Mouse (Mus musculus): ENCODE measurements around the gene Nadsyn1. TPM values are rescaled to one million over a fixed set of nuclear protein-coding genes. Genes with fewer than 3 reads are reported as not detected.

Gene Nadsyn1
- total RNA-seq, 4 experiments from 2014 or later, result 5.4 to 7.8 (median 5.7) TPM

DNA sequence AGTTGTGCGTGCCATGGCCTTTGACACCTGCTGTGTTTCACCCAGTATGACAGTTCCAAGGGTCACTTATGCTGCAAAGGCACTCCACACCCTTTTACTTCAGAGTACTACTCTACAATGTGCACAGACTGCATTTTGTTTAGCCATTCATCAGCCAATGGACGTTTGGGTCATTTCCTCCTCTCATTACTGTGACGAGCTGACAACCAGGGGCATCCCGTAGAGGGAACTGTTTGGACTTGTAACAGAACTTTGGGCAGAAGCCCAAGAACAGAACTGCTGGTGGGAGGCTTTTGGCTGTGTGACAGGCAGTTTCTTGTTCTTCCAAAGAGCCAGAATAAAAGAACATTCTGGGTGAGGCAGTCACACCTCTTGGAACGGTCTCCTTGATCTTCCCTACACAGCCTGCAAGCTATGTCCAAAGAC lies 17.4 kb downstream of the Nadsyn1 start:
- DNase-seq (ENCODE audit: low spot score in 2 of 2), result no peak

DNA sequence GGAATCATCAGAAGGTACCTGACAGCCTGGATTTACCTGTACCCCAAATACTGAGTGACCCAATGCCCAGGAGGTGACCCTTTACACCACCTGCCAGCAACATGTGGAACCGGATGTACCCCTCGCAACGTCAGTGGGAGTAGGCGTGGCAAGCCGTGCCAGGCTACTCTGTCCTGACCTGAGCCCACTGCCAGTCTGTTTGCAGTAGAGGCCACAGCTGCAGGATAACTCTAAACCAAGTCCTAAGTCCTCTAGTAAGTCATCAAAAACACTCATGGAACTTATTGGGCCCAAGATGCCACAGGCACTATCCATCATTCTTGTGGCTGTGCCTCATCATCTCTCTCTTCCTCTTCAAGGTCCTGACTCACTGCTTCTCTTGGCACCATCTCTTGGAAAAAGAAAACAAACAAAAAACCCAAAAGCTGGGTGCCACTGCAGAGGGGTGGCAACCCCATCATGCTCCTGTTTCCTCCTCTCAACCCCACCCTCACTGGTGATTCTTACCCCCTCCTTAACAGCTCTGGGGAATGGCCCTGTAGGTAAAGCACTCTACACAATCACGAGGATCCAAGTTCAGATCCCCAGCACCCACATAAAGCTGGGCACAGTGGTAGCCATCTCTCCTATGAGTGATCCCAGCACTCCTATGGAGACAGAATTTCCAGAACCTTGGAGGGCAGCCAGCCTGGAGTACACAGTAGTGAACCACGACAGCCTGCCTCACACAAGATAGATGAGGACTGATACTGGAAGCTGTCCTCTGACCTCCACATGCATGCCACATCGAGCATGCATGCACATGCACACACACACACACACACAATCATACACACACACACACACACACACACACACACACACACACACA lies 21.2 kb downstream of the Nadsyn1 start:
- DNase-seq (ENCODE audit: low spot score in 2 of 2), result no peak

DNA sequence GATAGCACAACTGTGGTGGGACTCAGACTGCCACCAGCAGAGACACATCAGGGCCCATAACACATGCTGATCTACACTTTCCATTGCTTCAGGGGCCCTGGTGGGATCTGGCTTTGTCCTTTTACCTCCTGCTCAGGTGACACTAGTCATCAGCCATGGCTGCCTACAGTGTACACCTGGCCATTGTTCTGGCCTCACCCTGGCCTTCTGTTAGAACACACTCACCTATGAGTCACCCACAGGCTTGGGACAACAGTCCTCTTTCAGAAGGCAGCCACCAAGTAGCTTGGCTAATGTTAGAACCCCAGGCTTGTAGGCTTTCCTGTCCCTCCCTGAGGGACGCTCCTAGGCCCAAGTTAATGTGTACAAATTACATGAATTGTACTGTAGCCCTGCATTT lies 21.9 kb downstream of the Nadsyn1 start:
- DNase-seq (ENCODE audit: low spot score in 2 of 2), result no peak

DNA sequence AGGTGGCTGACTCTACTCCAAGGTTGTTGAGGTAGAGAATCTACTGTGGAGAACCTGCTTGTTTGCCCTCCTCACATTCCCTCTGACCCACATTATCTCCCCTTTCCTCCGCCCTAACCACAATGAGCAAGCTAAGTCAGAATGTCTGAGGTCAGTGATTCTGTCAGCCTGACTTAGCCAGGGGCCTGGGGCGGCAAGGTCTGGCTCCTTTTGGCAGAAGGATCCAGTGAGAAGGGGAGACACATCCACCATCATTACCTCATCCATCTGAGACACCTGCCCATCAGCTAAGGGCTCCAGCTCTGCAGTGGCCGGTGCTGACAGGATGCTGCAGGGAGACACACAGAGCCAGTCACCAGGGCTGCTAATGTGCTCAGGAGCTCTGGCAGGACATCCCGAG lies 23.9 kb downstream of the Nadsyn1 start:
- DNase-seq (ENCODE audit: low spot score in 2 of 2), result no peak

DNA sequence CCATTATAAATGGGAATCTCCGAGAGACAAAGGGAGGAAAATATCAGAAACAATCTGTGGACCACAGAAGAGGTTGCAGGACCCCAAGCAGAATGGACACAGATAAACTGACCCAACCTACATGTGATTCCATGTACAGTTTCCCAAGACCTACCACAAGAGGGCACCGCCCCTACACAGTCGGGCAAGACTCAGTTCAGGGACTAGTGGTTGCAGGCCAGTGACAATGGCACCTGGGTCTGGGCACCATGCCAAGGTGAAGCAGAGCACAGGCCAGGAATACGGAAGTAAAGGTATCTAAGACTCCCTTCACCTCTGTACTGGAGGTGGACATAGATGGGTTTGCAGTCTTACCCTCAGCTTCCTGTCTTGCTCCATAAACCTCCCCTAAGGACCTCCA lies 29.5 kb downstream of the Nadsyn1 start:
- no peak for DNase-seq (ENCODE audit: low spot score in 2 of 2)

DNA sequence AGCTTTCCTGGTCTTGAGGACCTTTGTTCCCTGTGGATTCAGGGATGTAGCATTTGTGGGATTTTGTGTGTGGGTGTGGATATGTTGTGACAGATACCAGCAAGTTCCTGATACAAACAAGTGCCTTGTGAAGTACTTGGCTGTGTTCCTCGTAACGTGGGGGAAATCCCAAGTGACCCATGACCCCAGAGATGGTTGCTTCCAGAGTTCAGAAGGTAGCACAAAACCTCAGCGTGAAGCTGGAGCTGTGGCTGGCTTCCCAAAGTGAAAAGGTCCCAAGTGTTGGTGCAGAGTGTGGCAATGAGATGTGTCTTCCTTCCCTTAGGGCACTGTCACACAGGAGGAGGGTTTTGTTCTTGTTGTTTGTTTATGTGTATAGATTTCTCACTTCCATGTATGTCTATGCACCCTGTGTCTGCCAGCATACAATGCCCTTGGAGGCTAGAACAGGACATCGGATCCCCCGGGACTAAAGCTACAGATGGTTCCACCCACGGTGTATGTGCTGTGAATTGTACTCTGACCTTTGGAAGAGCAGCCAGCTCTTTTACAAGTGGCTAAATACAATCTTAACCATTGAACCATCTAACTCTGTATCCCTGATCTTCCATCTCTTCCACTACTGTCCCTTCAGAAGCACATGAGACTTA lies 30.2 kb downstream of the Nadsyn1 start:
- DNase-seq (ENCODE audit: low spot score in 2 of 2), result no peak

DNA sequence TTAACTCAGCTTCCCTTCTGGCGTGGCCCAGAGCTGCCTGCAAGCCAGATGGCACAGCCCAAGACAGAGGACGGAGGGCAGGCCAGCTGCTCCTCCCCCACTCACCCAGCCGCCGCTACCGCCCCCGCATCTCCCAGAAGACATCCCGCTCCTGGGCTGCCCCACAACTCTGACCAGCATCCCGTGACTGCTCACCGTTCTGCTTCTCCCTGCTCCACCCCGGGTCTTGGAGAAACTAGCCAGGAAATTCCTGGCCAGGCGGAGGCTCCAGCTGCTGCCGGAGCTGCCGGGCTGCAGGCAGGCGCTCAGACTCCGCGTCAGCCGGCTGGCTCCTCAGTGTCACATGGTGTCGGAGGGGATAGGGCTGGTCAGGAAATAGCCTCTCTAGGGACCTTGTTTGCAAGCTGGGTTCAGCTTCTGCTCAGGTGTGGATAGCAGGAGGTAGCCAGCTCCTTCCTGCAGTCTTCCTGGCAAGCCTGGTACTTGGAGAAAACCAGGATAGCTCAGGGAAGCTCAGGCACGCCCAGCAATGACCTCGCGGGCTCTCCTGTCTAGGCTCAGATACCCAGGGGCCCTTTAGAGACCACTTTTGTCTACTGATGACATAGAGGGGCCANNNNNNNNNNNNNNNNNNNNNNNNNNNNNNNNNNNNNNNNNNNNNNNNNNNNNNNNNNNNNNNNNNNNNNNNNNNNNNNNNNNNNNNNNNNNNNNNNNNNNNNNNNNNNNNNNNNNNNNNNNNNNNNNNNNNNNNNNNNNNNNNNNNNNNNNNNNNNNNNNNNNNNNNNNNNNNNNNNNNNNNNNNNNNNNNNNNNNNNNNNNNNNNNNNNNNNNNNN lies 38.4 kb downstream of the Nadsyn1 start, which contains the start of gene Mrgpre:
Mrgpre (minus strand) TSS at position 505 of the 834 bp plus-strand sequence.
- DNase-seq (ENCODE audit: low spot score in 2 of 2), result peak; percentile 40 to 77

DNA sequence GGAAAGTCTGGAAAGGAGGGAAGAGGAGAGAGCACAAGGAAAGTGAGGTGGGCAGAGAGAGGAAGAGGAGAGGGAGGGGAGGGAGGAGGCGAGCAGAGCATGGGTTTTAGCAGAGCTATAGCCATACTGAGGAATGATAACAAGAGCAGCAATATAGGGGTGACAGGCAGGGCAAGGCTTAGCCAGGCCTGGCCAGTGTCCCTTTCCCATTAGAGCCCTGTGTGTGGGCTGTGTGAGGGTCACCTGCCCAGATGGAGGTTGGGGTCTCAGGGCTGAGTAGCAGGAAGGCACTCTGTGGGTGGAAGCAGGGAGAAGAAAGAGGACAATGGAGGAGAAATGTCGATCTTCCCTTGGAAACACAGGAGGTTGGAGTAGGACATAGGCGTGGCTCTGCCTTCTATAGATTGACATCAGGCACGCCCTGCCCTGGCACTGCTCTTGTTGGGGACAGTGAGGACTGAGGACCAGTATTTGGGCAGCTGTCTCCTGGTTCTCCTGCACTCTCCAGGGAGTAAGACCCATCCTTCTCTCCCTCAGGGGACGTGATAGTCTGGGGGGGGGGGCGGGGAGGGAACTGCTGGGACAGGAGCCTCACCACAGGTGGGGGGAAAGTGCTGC lies 39.2 kb downstream of the Nadsyn1 start:
- DNase-seq (ENCODE audit: low spot score in 2 of 2), result peak in 1 of 2 experiments; percentile 21

DNA sequence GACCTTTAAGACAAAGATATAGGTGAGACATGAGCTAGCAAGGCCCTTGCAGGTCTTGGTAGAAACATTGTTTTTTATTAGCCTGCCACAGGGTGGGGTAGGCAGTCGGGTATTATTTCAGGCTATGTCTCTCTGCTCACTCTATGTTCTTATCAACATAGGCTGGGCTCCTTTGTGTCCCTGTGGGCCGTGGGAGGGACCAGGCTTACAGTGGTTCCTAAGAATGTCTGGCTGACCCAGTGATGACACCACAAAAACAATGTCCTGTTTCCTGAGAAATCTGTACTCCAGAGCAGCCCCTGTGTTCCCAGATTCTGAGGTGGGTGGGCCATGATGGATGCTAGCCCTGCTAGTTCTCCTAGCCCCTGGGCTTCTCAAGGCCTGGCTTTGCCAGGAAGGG lies 45.3 kb downstream of the Nadsyn1 start:
- DNase-seq (ENCODE audit: low spot score in 2 of 2), result no peak

DNA sequence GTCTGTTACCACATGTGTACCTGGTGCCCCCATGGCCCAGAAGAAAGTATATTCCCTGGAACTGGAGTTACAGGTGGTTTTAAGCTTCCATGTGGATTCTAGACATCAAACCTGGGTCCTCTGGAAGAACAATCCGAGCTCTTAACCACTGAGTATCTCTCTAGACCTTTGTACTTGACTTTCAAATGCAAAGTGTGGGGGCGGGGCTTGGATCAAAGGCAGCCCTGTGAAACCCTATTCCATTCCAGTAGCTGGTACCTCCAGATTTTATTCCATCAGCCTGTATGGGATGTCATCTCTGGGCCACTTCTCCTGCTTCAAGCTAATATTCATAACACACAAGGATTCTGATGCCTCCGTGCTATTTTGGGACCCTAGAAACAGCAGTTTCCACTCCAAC lies 46.5 kb downstream of the Nadsyn1 start:
- no peak for DNase-seq (ENCODE audit: low spot score in 2 of 2)

DNA sequence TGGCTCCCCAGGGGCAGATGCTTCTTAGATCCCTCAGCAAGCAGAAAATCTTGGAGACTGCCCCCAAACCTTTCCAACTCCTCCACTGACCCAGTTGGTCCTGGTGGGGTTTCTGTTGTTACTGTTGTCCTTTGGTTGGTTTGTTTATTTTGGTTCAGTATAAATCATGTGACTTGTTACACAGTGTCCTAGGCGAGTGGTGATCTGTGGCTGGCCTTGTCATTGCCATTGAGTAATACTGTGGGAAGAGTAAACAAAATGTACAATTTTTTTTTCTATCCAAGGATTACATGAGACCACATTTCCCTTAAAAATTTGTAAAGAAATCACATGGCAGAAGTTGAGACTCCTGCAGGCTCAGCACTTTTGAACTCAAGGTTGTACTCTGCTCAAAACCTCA lies 53.2 kb downstream of the Nadsyn1 start:
- no peak for DNase-seq (ENCODE audit: low spot score in 2 of 2)

DNA sequence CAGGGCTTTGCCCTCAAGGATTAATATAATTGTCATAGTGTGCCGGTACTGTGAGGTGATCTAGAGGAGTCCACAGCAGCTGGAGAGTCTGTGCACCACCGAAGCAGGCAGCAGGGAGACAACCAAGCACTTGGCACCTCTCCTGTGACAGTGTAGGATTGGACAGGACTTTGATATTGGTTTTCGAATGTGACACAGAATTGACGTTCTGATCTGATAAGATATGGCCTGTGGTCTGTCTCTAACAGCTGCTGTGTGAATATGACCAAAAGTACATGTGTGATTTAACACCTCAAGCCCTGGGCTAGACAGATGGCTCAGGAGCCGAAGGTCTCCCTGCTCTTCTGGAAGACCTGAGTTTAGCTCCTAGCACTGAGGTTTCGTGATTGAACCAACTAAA lies 54.4 kb downstream of the Nadsyn1 start:
- DNase-seq (ENCODE audit: low spot score in 2 of 2), result no peak

DNA sequence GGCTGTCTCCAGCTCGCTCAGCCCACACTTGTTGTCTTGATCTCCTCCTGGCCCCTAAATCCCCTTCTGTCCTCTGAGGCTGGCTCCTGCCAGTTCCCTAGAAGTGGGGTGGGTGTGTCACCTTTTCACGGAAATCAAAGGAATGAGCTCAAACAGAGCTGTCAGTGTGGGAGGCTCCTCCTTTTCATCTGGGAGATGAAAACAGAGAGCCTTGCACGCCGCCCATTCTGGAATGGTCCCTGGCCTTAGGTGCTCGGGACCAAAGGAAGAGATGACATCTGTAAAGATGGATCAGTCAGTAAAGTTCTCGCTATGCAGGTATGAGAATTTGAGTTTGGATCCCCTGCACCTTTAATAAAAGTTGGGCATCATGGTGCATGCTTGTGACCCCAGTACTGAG lies 55.8 kb downstream of the Nadsyn1 start, which contains the start of gene Mrgprg:
Mrgprg (minus strand) TSS at position 101 of the 400 bp plus-strand sequence.
- DNase-seq (ENCODE audit: low spot score in 2 of 2), result no peak

DNA sequence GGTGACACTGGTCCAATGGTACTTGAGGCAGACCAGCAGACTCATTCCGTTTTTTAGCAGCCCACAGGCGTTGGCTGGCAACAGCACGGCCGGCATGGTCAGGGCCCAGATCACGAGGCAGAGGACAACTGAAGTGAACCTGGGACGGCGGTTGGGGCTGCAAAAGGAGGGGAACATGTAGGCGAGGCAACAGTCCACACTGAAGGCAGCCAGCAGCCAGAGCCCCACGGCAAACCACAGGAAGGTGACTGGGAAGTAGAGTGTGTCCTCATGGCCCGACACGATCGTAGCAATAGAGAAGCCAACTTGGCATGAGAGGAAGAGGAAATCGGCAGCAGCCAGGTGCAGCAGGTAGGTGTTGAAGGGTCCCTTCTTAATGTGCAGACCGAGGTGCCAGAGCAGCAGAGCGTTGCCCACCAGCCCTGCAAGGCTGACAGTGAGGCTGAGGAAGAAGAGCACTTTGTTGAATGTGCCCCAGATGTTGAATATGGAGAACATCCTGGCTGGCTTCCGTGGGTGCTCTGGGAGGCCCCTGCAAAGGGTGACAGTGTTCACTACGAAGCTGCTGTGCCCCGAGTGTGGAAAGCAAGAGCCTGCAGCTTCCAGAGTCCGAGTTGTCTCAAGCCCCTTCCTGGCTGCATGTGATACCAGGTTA lies 57.6 kb downstream of the Nadsyn1 start:
- DNase-seq (ENCODE audit: low spot score in 2 of 2), result no peak

DNA sequence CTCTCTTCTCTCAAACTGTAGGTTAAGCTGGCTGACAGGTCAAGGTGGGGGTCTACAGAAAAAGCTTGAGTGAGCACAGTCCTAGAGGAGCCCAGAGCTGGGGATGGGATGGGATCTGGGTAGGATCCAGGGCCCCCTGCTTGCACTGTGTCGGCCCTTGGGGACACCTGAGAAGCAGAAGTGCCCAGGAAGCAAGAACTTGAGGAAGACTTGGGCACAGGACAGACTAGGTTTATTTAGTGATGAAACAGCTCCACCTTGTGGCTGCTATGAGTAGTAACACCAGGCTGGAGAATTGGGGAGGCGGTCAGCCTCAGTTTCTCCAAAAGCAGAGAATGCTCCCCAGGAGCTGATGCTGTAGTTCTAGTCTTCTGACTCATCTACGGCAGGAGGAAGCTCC lies 58.9 kb downstream of the Nadsyn1 start:
- no peak for DNase-seq (ENCODE audit: low spot score in 2 of 2)

DNA sequence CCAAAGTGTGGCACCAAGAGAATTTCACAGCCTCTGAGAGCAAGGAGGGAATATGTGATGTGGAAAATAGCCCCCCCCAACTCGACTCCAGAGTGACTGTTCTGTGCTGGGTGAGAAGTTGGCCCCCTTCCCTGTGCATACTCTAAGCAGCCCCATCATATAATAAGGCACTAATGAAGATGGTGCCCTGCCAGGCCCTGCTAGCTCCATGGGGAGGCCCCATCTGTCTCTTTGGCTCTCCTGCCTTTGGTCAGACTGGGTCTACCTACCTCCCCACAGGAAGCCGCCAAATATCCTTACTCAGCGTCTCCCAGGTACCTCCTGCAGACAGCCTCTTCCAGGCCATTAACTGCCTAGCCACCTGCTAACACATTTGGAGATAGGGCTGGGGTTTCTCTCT lies 63.7 kb downstream of the Nadsyn1 start:
- no peak for DNase-seq (ENCODE audit: low spot score in 2 of 2)

DNA sequence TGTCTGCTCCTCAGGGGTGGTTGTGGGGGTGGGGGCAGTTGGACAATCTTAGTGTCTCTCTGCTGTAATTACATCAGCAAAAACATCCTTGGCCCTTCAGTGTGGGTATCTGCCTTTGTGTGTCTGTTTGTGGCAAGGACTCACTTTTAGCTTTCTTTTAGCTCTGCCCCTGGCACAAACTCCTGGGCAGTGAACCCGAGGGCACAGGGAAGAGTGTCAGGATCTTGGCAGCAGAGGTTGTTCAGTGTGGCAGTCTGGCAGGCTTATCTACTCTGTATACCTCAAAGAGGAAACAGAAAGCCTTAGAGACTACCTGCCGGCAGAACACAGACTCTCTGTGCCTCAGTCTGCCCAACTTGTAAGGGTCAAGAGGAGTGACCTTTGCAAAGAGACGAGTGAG lies 65.0 kb downstream of the Nadsyn1 start:
- no peak for DNase-seq (ENCODE audit: low spot score in 2 of 2)

DNA sequence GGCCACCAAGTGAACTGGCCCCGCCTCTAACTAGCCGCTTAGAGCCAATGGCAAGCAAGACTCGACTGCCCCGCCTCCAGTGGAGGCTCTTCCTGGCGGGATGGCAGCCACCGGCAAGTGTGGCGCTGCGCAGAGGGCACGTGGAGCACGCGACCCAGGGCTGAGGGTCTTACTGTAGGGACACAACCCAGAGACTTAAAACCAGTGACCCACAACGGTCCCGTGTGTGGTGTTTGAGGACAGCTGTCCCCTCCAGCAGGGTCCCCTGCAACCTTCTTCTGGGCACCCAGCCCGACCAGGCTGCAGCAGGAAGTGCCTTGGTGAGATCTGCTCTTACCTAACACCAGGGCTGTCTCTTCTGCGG lies 65.6 kb downstream of the Nadsyn1 start:
- peak; percentile 32 to 65 for DNase-seq (ENCODE audit: low spot score in 2 of 2)

DNA sequence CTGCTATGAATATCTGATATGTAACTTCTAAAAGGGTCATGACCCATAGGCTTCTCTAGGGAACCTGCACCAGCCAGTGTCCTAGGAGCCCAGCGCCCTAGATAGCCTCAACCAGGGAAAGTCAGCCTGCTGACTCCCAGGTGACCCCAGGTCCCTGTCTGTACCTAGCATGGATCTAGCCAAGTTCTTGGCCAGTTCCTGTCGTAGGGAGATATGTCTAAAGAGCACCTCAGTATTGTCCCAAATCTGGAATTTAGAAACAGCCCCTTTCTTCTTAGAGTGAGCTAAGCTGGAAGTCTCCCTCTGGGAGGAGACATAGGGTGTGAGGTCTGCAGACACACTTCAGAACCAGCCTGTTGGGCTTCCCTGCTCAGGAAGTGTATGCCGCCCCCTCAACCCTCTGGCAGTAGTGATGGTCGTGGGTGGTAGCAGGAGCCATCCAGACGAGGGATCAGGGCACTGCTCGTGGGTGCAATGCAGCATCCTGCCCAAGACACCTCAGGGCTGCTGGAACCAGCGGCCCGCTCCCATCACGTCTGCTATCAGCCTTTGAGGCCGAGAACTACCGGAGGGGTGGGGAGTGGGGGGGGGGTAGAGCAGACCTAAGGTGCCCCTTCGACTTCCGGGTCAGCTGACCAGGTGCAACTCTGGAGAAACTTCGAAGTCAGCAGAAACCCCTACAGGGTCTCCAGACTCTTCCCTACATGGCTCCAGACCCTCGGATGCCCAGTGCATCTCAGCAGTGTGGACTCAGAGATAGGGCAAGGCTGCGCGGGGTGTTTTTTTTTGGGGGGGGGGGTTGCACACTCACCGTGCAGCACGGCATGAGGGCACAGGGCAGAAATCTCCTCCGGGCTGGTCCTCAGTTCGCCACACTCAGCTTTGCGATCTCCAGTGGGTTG lies 66.3 kb downstream of the Nadsyn1 start, which contains the start of gene Osbpl5:
Osbpl5 (minus strand) TSS at position 861 of the 902 bp plus-strand sequence.
- DNase-seq (ENCODE audit: low spot score in 2 of 2), result peak; percentile 25 to 61
